Mouse (Mus musculus): Measurements from ENCODE around the gene Krtap4-9.
"Not testable (repeated sequence)": the region's sequence is repeated elsewhere in the genome, so short reads cannot be mapped to it uniquely, and the experiment has no call there.

The Krtap4-9 gene

DNA sequence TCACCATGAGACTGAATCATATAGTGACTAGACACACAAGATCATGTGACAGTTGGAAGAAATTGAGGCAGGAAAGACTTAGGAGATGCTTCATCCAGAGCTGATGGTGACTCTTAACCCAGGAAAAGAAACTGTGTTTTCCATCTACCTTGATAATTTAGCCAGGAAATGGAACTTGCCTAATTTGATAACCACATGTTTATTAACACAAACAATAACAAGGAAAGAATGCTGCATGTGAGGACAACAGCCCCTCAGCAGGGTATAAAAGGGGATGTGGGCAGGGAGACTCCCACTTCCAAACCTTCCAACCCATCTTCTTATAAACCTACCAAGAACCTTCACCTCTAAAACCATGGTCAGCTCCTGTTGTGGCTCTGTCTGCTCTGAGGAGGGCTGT lies at the start of gene Krtap4-9:
Gene Krtap4-9, plus strand, starts transcription at position 301 of the 400 bp plus-strand sequence.
- not testable (repeated sequence) for DNase-seq (ENCODE audit: low spot score)

DNA sequence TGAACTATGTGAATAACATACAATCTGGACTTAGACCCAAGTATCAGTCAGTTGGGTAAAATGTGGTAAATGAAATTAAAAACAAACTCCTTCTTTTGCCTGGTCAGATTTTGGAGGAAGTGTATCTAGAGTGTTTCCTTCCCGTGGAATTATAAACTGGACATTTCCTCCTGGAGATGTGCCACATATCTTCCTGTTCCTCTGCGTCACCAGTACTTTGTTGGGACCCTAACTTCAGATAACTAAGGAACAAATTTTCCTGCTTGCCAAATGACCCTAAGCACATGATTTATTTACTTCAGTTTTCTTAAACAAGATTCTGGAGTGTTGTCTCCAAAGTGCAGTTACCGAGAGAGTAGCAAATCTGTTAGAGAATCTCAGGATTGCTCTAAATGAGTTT lies 41.0 kb upstream of the Krtap4-9 start:
- no peak for DNase-seq (ENCODE audit: low spot score)

DNA sequence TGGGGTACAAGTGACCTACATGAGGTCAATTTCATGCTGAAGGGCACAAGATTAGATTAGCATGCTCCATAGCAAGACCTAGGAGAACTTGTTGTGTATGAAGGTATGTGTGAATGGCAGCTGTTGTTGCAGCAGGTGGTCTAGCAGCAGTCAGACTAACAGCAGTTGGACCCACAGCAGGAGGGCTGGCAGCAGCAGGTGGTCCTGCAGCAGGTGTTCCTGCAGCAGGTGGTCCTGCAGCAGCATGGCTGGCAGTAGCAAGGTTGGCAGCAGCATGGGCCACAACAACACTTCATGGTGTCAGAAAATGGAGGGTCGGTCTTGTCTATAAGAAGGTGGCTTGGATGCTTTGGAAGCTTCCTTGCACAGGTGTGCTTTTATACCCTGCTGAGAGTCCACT lies 26.1 kb upstream of the Krtap4-9 start:
- no peak for DNase-seq (ENCODE audit: low spot score)

DNA sequence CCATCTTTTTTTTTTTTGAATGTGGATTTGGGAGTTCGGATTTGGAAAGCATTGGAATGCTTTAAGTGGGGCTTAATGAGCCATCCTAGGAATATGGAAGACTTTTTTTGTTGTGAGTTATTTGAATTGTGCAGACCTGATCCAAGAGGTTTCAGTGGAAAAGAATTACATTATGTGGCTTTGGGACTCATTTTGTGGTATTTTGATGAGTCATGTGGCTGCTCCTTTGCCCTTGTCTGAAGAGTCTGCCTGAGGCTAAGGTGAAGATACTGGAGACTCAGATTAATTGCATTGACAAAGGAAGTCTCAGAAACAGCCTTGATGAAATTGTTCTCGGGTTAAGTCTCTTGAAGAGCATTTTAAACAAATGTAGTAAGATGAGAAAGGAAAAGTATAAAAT lies 16.6 kb upstream of the Krtap4-9 start:
- DNase-seq (ENCODE audit: low spot score) = no peak

DNA sequence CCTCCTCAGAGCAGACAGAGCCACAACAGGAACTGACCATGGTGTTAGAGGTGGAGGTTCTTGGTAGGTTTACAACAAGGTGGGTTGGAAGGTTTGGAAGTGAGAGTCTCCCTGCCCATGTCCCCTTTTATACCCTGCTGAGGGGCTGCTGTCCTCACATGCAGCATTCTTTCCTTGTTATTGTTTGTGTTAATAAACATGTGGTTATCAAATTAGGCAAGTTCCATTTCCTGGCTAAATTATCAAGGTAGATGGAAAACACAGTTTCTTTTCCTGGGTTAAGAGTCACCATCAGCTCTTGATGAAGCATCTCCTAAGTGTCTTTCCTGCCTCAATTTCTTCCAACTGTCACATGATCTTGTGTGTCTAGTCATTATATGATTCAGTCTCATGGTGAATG lies 12.2 kb upstream of the Krtap4-9 start, which contains the start of gene Gm11595:
Gene Gm11595, minus strand, starts transcription at position 101 of the 400 bp plus-strand sequence.
- DNase-seq (ENCODE audit: low spot score) = not testable (repeated sequence)

DNA sequence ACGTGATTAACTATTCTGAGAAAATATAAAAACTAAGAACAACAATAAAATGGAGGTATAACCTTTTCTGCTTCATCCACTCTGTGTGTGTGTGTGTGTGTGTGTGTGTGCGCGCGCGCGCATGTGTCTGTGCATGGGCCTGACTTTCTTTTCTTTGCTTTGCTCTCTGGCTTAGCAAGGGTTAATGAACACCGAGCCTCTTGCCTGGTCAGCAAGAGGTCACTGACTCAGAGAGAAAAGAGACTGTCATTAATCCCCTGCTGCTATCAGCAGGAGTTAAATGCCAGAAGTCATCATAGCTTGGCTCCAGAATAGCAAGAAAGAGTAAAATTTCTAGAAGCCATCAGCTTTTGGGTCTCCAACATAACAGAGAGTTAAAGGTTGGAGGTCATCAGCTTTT lies 6.6 kb upstream of the Krtap4-9 start:
- DNase-seq (ENCODE audit: low spot score) = no peak

DNA sequence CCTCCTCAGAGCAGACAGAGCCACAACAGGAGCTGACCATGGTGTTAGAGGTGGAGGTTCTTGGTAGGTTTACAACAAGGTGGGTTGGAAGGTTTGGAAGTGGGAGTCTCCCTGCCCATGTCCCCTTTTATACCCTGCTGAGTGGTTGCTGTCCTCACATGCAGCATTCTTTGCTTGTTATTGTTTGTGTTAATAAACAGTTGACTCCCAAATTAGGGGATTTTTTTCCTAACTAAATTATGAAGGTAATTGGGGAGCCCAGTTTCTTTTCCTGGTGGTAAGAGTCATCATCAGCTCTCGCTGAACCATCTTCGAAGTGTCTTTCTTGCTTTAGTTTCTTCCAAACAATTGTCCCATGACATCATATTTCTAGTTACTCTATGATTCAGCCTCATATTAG lies 4.4 kb upstream of the Krtap4-9 start, which contains the start of gene Krtap4-8:
Gene Krtap4-8, minus strand, starts transcription at position 101 of the 400 bp plus-strand sequence.
- DNase-seq (ENCODE audit: low spot score) = no peak

DNA sequence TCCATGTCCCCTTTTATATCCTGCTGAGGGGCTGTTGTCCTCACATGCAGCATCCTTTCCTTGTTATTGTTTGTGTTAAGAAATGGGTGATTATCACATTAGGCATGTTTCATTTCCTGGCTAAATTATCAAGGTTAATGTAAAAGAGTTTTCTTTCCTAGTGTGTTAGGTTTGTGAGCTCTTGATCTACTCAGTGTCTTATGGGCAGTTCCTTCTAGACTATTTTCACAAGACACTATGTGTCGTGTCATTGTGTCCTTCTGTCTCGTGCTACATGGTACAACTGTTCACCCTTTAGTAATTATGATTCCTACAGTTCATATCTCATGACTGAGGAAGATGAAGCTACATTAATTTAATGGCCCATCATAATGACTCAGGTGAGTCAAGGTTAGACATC lies 8.4 kb downstream of the Krtap4-9 start, which contains the start of gene Gm11596:
Gene Gm11596, minus strand, starts transcription at position 101 of the 400 bp plus-strand sequence.
- no peak for DNase-seq (ENCODE audit: low spot score)

DNA sequence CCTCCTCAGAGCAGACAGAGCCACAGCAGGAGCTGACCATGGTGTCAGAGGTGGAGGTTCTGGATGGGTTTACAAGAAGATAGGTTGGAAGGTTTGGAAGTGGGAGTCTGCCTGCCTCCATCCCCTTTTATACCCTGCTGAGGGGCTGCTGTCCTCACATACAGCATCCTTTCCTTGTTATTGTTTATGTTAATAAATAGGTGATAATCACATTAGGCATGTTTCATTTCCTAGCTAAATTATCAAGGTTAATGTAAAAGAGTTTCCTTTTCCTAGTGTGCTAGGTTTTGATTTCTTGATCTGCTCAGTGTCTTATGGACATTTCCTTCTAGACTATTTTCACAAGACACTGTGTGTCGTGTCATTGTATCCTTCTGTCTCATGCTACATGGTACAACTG lies 13.8 kb downstream of the Krtap4-9 start, which contains the start of gene Gm11569:
Gene Gm11569, minus strand, starts transcription at position 101 of the 400 bp plus-strand sequence.
- not testable (repeated sequence) for DNase-seq (ENCODE audit: low spot score)

DNA sequence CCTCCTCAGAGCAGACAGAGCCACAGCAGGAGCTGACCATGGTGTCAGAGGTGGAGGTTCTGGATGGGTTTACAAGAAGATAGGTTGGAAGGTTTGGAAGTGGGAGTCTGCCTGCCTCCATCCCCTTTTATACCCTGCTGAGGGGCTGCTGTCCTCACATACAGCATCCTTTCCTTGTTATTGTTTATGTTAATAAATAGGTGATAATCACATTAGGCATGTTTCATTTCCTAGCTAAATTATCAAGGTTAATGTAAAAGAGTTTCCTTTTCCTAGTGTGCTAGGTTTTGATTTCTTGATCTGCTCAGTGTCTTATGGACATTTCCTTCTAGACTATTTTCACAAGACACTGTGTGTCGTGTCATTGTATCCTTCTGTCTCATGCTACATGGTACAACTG lies 19.3 kb downstream of the Krtap4-9 start, which contains the start of gene Gm11554:
Gene Gm11554, minus strand, starts transcription at position 101 of the 400 bp plus-strand sequence.
- not testable (repeated sequence) for DNase-seq (ENCODE audit: low spot score)

DNA sequence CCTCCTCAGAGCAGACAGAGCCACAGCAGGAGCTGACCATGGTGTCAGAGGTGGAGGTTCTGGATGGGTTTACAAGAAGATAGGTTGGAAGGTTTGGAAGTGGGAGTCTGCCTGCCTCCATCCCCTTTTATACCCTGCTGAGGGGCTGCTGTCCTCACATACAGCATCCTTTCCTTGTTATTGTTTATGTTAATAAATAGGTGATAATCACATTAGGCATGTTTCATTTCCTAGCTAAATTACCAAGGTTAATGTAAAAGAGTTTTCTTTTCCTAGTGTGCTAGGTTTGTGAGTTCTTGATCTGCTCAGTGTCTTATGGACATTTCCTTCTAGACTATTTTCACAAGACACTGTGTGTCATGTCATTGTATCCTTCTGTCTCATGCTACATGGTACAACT lies 24.8 kb downstream of the Krtap4-9 start, which contains the start of gene Krtap4-13:
Gene Krtap4-13, minus strand, starts transcription at position 101 of the 400 bp plus-strand sequence.
- not testable (repeated sequence) for DNase-seq (ENCODE audit: low spot score)

DNA sequence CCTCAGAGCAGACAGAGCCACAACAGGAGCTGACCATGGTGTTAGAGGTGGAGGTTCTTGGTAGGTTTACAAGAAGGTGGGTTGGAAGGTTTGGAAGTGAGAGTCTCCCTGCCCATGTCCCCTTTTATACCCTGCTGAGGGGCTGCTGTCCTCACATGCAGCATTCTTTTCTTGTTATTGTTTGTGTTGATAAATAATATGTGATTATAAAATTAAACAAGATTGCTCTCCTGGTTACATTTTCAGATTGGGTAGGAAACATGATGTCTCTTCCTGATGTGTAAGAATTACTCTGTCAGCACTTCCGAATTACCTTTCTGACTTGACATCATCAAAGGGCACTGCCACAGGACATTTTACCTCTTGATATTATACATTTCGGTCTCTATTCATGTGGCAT lies 30.6 kb downstream of the Krtap4-9 start, which contains the start of gene Gm11564:
Gene Gm11564, minus strand, starts transcription at position 101 of the 400 bp plus-strand sequence.
- DNase-seq (ENCODE audit: low spot score) = not testable (repeated sequence)
